Mouse (Mus musculus): ENCODE measurements at regions not wholly inside any gene's neighbourhood (a gene's known extent, or its start where the extent isn't known, plus 50 kb on each side); places are given as distances from the start of the nearest gene placed in this dataset.
A peak's percentile ranks its signal among the peaks of the same experiment; 100 is the strongest.

DNA sequence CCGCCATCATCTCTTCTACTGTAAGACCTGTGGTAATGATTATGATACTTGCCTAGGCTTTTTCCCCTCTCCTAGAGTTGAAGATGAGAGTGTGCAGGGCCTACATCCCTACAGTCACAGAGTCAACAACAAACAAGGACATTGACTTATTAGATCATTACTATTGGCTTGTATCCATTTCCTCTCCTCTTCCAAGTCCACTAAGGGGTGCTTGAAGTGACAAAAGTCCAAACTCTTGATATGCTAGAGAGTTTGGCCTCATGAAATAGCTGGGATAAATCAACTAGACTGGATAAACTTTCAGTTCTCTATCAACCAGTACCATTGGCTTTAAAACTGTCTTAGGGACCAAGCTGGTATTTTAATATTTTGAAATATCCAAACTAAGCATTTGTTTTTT lies 165.7 kb upstream of the Ap5m1 start:
- 100% methylated on average over 1 of the region's 1 CpGs for WGBS
- H3K4me3 ChIP-seq (ENCODE audit: low read depth, low read length): no peak overlapping the region
- DNase-seq (ENCODE audit: low spot score): no peak

DNA sequence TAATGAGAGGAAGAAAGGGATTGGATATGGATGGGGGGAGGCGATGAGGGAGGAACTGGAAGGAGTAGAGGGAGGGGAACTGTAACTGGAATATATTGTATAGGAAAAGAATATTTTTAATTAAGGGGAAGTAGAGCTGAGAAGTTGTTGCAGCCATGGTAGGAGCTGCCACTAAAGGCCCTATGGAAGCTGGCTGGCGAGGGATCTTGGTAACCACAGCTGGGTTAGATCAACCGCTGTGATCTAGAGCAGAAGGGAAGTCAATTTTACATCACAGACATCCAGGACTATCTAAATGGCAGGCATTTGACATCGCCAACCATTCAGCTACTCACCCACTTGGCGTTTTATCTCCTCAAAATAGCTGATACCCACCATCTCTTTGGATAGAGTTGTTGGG lies 168.8 kb upstream of the Ap5m1 start:
- no peak overlapping the region for H3K4me2 ChIP-seq (replicated peaks; ENCODE audit: low read depth, low read length)
- WGBS: 93% methylated on average over 5 of the region's 5 CpGs
- no peak for ATAC-seq (ENCODE audit: low FRiP score)
- no peaks in the 10 kb centered on the region for H3K9me3 ChIP-seq (ENCODE audit: control insufficient read depth, low read length)
- no peaks in the 10 kb centered on the region for H3K27me3 ChIP-seq (ENCODE audit: control insufficient read depth, insufficient read depth, low read length)
- H3K4me1 ChIP-seq (replicated peaks; ENCODE audit: control insufficient read depth, insufficient read depth, low read length): no peaks in the 10 kb centered on the region
- no peak for DNase-seq (ENCODE audit: low spot score)
- no peak overlapping the region for H3K9ac ChIP-seq (ENCODE audit: low read depth, low read length)
- no peak overlapping the region for H3K27ac ChIP-seq (ENCODE audit: low read depth, low read length)
- no peaks in the 10 kb centered on the region for H3K36me3 ChIP-seq (ENCODE audit: control insufficient read depth, insufficient read depth, low read length)
- H3K4me3 ChIP-seq (ENCODE audit: low read depth, low read length): no peak overlapping the region

More for the DNA sequence above, 165.7 kb upstream of the Ap5m1 start:
- Histone ChIP-seq H3K9me3 (ENCODE audit: control insufficient read depth, low read length) (no peaks in the 10 kb centered on the region), H3K9ac (ENCODE audit: low read depth, low read length) (no peak overlapping the region), H3K27ac (ENCODE audit: low read depth, low read length) (no peak overlapping the region), H3K36me3 (ENCODE audit: control insufficient read depth, insufficient read depth, low read length) (no peaks in the 10 kb centered on the region), H3K4me1 (replicated peaks; ENCODE audit: control insufficient read depth, insufficient read depth, low read length) (no peaks in the 10 kb centered on the region), H3K27me3 (ENCODE audit: control insufficient read depth, insufficient read depth, low read length) (no peaks in the 10 kb centered on the region), H3K4me2 (replicated peaks; ENCODE audit: low read depth, low read length) (no peak overlapping the region)
- ATAC-seq (ENCODE audit: low FRiP score): no peak

DNA sequence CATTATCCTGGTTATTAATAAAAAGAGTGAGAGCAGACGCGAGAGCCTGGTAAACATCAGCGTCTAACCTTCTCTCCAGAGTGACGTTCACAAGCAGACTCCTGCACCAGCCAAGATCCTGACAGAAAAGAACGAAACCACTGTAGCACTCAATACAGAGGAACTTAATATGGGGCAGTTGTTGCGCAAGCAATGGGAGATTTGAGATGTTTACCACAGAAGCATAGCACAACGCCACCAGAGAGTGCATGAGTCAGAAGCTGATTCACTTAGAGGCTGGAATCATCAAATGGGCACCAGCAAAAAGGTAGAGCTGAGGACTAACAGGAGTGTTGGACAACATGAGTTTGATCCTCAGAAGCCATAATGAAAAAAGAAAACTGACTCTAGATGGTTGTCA lies 169.7 kb upstream of the Ap5m1 start:
- DNase-seq (ENCODE audit: low spot score): no peak
- no peak overlapping the region for H3K9ac ChIP-seq (ENCODE audit: low read depth, low read length)
- H3K4me1 ChIP-seq (replicated peaks; ENCODE audit: control insufficient read depth, insufficient read depth, low read length): no peaks in the 10 kb centered on the region
- no peak for ATAC-seq (ENCODE audit: low FRiP score)
- no peaks in the 10 kb centered on the region for H3K27me3 ChIP-seq (ENCODE audit: control insufficient read depth, insufficient read depth, low read length)
- H3K4me2 ChIP-seq (replicated peaks; ENCODE audit: low read depth, low read length): no peak overlapping the region
- H3K27ac ChIP-seq (ENCODE audit: low read depth, low read length): no peak overlapping the region
- no peaks in the 10 kb centered on the region for H3K9me3 ChIP-seq (ENCODE audit: control insufficient read depth, low read length)
- 88% methylated on average over 7 of the region's 7 CpGs for WGBS
- no peaks in the 10 kb centered on the region for H3K36me3 ChIP-seq (ENCODE audit: control insufficient read depth, insufficient read depth, low read length)
- H3K4me3 ChIP-seq (ENCODE audit: low read depth, low read length): no peak overlapping the region

DNA sequence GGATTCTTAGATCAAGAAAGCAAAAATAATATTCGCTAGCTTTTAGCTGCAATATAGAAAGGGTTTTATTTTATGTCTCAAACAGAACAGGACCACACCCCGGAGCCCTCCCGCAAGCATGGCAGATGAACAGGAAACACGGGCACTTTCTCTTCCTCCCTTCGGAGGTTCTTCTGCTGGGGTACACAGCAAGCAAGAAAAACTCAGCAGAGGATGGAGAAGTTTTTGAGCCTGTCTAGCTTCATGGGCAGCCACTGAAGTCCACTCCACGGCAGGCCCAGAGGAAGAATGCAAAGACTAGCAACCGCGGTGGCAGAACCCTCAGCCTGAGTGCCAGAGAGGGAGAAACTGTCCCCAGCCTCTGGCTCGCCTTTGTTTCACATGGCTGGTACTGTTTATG lies 174.7 kb upstream of the Ap5m1 start:
- DNase-seq (ENCODE audit: low spot score): no peak
- H3K4me3 ChIP-seq (ENCODE audit: low read depth, low read length): no peak overlapping the region
- no peaks in the 10 kb centered on the region for H3K36me3 ChIP-seq (ENCODE audit: control insufficient read depth, insufficient read depth, low read length)
- no peak overlapping the region for H3K27ac ChIP-seq (ENCODE audit: low read depth, low read length)
- no peaks in the 10 kb centered on the region for H3K4me1 ChIP-seq (replicated peaks; ENCODE audit: control insufficient read depth, insufficient read depth, low read length)
- H3K9me3 ChIP-seq (ENCODE audit: control insufficient read depth, low read length): no peaks in the 10 kb centered on the region
- no peak overlapping the region for H3K4me2 ChIP-seq (replicated peaks; ENCODE audit: low read depth, low read length)
- H3K27me3 ChIP-seq (ENCODE audit: control insufficient read depth, insufficient read depth, low read length): no peaks in the 10 kb centered on the region
- ATAC-seq (ENCODE audit: low FRiP score): no peak
- no peak overlapping the region for H3K9ac ChIP-seq (ENCODE audit: low read depth, low read length)
- WGBS: 84% methylated on average over 9 of the region's 9 CpGs

DNA sequence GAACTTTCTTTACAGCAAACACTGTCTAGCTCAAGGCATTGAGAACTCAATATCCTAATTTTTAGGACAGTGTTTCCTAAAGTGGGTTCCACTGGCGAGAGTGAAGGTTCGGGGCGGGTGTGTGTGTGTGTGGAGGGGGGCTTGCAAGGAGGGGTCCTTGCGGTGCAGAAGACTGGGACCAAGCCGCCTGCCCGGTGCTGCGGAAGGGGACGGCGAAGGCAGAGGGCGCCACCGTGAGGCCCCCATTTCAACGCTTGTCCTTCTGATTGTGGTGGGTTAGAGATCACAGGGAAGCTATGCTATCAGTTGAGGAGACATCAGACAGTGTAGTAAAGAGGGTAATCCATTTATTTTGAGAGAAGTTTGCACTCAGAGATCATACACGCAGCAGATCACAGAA lies 176.9 kb upstream of the Ap5m1 start:
- Histone ChIP-seq H3K9me3 (ENCODE audit: control insufficient read depth, low read length) (no peaks in the 10 kb centered on the region), H3K9ac (ENCODE audit: low read depth, low read length) (no peak overlapping the region), H3K4me2 (replicated peaks; ENCODE audit: low read depth, low read length) (no peak overlapping the region; the same call in 1 of the 2 replicates), H3K27ac (ENCODE audit: low read depth, low read length) (no peak overlapping the region), H3K36me3 (ENCODE audit: control insufficient read depth, insufficient read depth, low read length) (no peaks in the 10 kb centered on the region), H3K4me1 (replicated peaks; ENCODE audit: control insufficient read depth, insufficient read depth, low read length) (no peaks in the 10 kb centered on the region), H3K4me3 (ENCODE audit: low read depth, low read length) (no peak overlapping the region), H3K27me3 (ENCODE audit: control insufficient read depth, insufficient read depth, low read length) (no peaks in the 10 kb centered on the region)
- DNase-seq (ENCODE audit: low spot score) (peak; percentile 54), ATAC-seq (ENCODE audit: low FRiP score) (no peak)
- 4% methylated on average over 13 of the region's 13 CpGs for WGBS

DNA sequence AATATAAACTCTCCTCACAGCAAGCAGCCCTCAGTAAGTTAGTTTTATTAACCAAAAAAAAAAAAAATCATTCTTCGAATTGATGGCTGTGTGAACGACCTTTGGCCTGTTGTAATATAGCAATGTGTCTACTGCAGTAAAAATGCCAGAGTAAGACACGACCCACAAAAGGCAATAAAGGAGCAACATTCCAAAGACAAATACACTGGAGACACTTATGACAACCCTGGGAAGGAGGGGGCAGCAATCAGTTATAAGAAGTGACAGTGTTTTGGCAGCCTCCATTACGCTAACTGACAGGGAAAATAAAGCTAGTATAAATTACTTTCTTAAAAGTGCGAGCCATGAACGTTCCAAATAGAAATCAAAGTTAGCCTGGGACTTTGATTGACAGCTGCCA lies 185.9 kb upstream of the Ap5m1 start:
- H3K4me1 ChIP-seq (replicated peaks; ENCODE audit: control insufficient read depth, insufficient read depth, low read length): no peaks in the 10 kb centered on the region
- no peak for ATAC-seq (ENCODE audit: low FRiP score)

DNA sequence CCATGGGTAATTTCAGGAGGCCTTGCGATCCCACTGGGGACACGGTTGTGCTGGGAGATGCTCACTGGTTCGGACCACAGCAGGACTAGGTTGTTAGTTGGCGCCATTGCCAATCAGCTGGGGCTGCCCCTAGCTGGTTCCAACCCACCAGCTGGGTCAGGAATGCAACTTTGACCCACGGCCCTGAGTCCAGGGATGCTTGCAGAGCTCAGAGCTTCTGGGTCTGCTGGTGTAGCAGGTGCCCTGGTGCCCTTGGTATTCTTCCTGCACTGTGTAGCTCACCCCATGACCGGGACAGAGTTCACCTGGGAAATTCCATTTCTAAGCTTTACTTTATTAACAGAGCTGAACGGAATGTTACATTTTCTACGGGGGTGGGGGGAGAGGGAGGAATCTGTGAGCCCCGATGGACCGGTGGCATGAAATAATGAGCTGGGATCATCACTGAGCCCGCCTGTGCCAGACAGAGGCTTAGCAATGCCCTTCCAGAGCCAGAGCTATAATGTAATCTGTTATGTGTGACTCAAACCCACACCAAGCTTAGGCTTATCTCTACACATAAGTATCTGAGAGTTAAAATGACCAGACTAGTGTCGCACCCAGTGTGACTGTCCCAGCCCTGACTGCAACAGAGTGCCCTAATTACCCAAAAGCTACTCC lies 187.8 kb upstream of the Ap5m1 start:
- DNase-seq (ENCODE audit: low spot score) (no peak), ATAC-seq (ENCODE audit: low FRiP score) (no peak)
- no peaks in the 10 kb centered on the region for H3K27me3 ChIP-seq (ENCODE audit: control insufficient read depth, insufficient read depth, low read length)
- no peaks in the 10 kb centered on the region for H3K9me3 ChIP-seq (ENCODE audit: control insufficient read depth, low read length)
- H3K4me1 ChIP-seq (replicated peaks; ENCODE audit: control insufficient read depth, insufficient read depth, low read length): no peaks in the 10 kb centered on the region
- 82% methylated on average over 12 of the region's 12 CpGs for WGBS
- H3K4me3 ChIP-seq (ENCODE audit: low read depth, low read length): no peak overlapping the region
- H3K36me3 ChIP-seq (ENCODE audit: control insufficient read depth, insufficient read depth, low read length): no peaks in the 10 kb centered on the region
- no peak overlapping the region for H3K27ac ChIP-seq (ENCODE audit: low read depth, low read length)
- H3K4me2 ChIP-seq (replicated peaks; ENCODE audit: low read depth, low read length): no peak overlapping the region
- no peak overlapping the region for H3K9ac ChIP-seq (ENCODE audit: low read depth, low read length)

More for the DNA sequence above, 185.9 kb upstream of the Ap5m1 start:
- H3K9me3 ChIP-seq (ENCODE audit: control insufficient read depth, low read length): no peaks in the 10 kb centered on the region
- no peak overlapping the region for H3K9ac ChIP-seq (ENCODE audit: low read depth, low read length)
- no peak overlapping the region for H3K4me2 ChIP-seq (replicated peaks; ENCODE audit: low read depth, low read length)
- no peaks in the 10 kb centered on the region for H3K36me3 ChIP-seq (ENCODE audit: control insufficient read depth, insufficient read depth, low read length)
- H3K27ac ChIP-seq (ENCODE audit: low read depth, low read length): no peak overlapping the region
- no peak overlapping the region for H3K4me3 ChIP-seq (ENCODE audit: low read depth, low read length)
- DNase-seq (ENCODE audit: low spot score): no peak
- H3K27me3 ChIP-seq (ENCODE audit: control insufficient read depth, insufficient read depth, low read length): no peaks in the 10 kb centered on the region
- whole genome bisulfite sequencing: 53% methylated on average over 6 of the region's 6 CpGs

DNA sequence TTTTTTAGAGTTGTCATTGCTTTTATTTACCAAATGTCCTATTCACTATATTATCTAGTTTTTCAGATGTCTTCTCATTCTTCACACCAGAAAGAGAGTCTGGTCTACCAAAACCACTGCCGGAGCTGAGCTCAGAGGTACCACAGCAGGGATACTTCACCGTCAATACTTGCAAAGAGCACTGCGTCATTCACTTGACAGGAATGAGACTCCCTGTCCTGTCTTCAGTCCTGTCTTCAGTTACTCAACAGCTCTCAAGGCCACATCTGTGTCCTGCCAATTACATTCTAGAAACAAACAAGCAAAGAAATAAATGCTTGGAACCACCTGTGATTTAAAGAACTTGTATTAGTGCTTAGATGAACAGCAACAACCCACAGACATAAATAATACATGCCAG lies 194.6 kb upstream of the Ap5m1 start:
- Histone ChIP-seq H3K4me1 (replicated peaks; ENCODE audit: control insufficient read depth, insufficient read depth, low read length) (no peaks in the 10 kb centered on the region), H3K36me3 (ENCODE audit: control insufficient read depth, insufficient read depth, low read length) (no peaks in the 10 kb centered on the region)
- ATAC-seq (ENCODE audit: low FRiP score): no peak

DNA sequence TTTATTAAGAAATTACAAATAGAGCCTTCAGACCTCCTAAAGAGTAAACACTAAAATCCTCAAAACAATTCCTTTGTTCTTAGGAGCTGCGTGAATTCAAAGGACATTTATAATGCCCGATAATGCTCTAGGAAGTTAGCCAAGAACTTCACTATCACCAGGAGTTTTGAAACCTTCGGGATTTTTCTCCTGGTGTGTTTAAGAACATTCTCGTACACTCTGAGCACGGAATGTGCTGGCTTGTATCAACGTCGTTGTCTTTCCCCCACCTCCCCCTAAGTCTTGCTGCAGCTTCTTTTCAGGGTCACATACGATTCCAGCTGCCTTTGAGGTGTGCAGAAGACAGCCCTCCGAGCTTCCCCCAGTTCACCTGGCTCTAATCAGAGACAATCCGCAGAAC lies 195.9 kb upstream of the Ap5m1 start:
- no peak overlapping the region for H3K4me3 ChIP-seq (ENCODE audit: low read depth, low read length)
- 67% methylated on average over 10 of the region's 10 CpGs for WGBS
- ATAC-seq (ENCODE audit: low FRiP score): no peak
- no peaks in the 10 kb centered on the region for H3K4me1 ChIP-seq (replicated peaks; ENCODE audit: control insufficient read depth, insufficient read depth, low read length)
- H3K36me3 ChIP-seq (ENCODE audit: control insufficient read depth, insufficient read depth, low read length): no peaks in the 10 kb centered on the region
- H3K27me3 ChIP-seq (ENCODE audit: control insufficient read depth, insufficient read depth, low read length): no peaks in the 10 kb centered on the region
- no peak overlapping the region for H3K4me2 ChIP-seq (replicated peaks; ENCODE audit: low read depth, low read length)
- DNase-seq (ENCODE audit: low spot score): no peak
- H3K9ac ChIP-seq (ENCODE audit: low read depth, low read length): no peak overlapping the region
- no peaks in the 10 kb centered on the region for H3K9me3 ChIP-seq (ENCODE audit: control insufficient read depth, low read length)
- H3K27ac ChIP-seq (ENCODE audit: low read depth, low read length): no peak overlapping the region

More for the DNA sequence above, 194.6 kb upstream of the Ap5m1 start:
- Histone ChIP-seq H3K9ac (ENCODE audit: low read depth, low read length) (no peak overlapping the region), H3K27me3 (ENCODE audit: control insufficient read depth, insufficient read depth, low read length) (no peaks in the 10 kb centered on the region), H3K4me2 (replicated peaks; ENCODE audit: low read depth, low read length) (no peak overlapping the region), H3K27ac (ENCODE audit: low read depth, low read length) (no peak overlapping the region), H3K9me3 (ENCODE audit: control insufficient read depth, low read length) (no peaks in the 10 kb centered on the region), H3K4me3 (ENCODE audit: low read depth, low read length) (no peak overlapping the region)
- no peak for DNase-seq (ENCODE audit: low spot score)
- 73% methylated on average over 3 of the region's 3 CpGs for WGBS

Measured in hindbrain, embryonic 11.5 days (tissue).